Mouse (Mus musculus) hindbrain, embryonic 16.5 days (tissue): Measurements from ENCODE around the gene Pax8. TPM values are rescaled to one million over a fixed set of nuclear protein-coding genes. Genes with fewer than 3 reads are reported as not detected.

Experiments used
- ATAC-seq: fragments of 200-750 bp; cut with Nextera tagmentation; 2 replicates; pipeline ENCODE4 v1.8.0; 2017; ENCODE audit warnings: moderate TSS enrichment, moderate library complexity
- H3K27ac ChIP-seq: fragments of 300-500 bp; sonication (generic); 2 replicates; pipeline ENCODE4 v1.5.1; 2014; ENCODE audit warnings: low read depth, mild to moderate bottlenecking, control low read depth, low read length, moderate library complexity
- H3K27me3 ChIP-seq: fragments of 300-500 bp; sonication (generic); replicated peaks from 2 replicates; pipeline ENCODE4 v1.6.1; 2014; ENCODE audit warnings: low read length; ENCODE audit not compliant: control insufficient read depth, insufficient read depth
- H3K36me3 ChIP-seq: fragments of 300-500 bp; sonication (generic); 2 replicates; pipeline ENCODE4 v1.6.1; 2014; ENCODE audit warnings: mild to moderate bottlenecking, low read length, moderate library complexity, mixed read lengths; ENCODE audit not compliant: control insufficient read depth, insufficient read depth
- H3K4me1 ChIP-seq: fragments of 300-500 bp; sonication (generic); 2 replicates; pipeline ENCODE4 v1.6.1; 2014; ENCODE audit warnings: low read depth, low read length; ENCODE audit not compliant: control insufficient read depth, insufficient read depth
- H3K4me2 ChIP-seq: fragments of 300-500 bp; sonication (generic); 2 replicates; pipeline ENCODE4 v1.6.1; 2014; ENCODE audit warnings: mild to moderate bottlenecking, low read length, control low read depth, moderate library complexity
- H3K4me3 ChIP-seq: fragments of 300-500 bp; sonication (generic); 2 replicates; pipeline ENCODE4 v1.5.1; 2014; ENCODE audit warnings: mild to moderate bottlenecking, low read length, control low read depth, moderate library complexity
- H3K9ac ChIP-seq: fragments of 300-500 bp; sonication (generic); 2 replicates; pipeline ENCODE4 v1.6.1; 2014; ENCODE audit warnings: low read depth, mild to moderate bottlenecking, control low read depth, low read length, moderate library complexity
- H3K9me3 ChIP-seq: fragments of 300-500 bp; sonication (generic); 2 replicates; pipeline ENCODE4 v1.6.1; 2014; ENCODE audit warnings: mild to moderate bottlenecking, low read length, moderate library complexity; ENCODE audit not compliant: control insufficient read depth
- WGBS: fragments of 180-500 bp; shearing (Covaris S2); extraction: QIAGEN DNeasy Blood & Tissue Kit; methylation state at CpG from one replicate; pipeline ENCODE4 v1.1.7; 2014; 5-methylcytosine and 5-hydroxymethylcytosine counted together
- polyA plus RNA-seq: library from polyadenylated mRNA; unstranded; fragments of >200 nt; fragmentation: Nextera tagmentation; extraction: Ambion mirVana; gene quantifications from 2 replicates; pipeline ENCODE4 v1.2.1, GENCODE M21; 2015

Pax8 gene
- polyA plus RNA-seq, 1 experiment from 2014 or later = 24.0 TPM

DNA sequence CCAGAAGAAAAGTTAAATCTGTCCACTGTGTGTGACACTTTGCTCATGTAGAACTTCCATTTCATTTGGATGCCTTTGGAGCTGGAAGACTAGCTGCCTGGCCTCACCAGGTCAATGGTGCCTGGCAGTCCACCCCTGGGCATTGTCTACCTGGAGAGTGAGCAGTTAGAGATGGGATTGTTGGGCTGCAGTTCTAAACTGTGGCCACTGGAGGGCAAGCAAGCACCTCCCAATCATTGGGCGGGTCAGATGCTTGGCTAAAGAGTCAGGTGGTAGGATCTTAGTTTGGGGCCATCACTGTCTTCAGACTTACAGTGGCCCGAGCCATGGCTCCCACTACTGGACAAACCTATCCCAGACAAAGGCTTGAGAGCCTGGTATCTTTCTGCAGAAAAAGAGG lies 66.2 kb downstream of the Pax8 start:
- no peak overlapping the region for H3K27ac ChIP-seq
- H3K4me1 ChIP-seq = peaks cover 4% of the 10 kb centered on the region; the same call in 1 of the 2 replicates
- peak; percentile 55 for ATAC-seq

DNA sequence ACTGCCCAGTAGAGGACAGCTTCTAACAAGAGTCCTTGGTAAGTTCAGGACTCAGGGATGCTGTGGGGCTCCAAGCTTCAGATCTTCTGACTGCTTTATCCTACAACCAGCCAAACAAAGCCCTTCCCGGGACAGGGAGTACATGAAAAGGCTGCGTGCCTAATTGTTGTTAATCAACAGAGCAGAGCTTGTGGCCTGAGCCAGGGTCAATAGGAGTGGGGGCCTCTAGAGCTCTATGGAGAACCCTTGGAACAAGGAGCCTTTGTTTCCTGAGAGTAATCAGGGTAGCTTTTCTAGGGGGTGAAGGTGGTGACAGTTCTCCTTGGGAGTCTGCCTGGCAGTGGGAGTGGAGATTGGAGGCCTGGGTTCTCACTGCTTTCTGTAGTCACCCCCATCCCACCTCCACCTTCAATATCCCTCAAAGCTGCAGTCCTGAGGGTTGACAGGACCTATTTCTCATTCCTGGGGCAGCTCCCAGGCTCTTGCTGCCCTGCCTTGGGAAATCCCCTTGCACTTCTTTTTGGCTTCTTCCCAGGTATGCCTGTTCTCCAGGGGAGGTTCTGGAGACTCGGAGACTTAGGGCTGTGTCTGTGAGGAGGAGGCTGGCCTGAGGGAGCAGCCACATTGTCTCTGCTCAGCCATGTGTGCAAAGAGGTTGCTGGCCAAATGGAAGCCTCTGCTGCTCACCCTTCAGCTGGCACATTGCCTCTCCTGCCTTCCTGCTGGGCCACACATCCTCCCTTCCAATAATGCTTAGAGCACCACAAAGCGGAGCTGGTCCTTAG lies 67.5 kb downstream of the Pax8 start:
- H3K4me1 ChIP-seq = peaks cover 4% of the 10 kb centered on the region; the same call in 1 of the 2 replicates
- H3K4me3 ChIP-seq = no peak overlapping the region
- no peaks in the 10 kb centered on the region for H3K36me3 ChIP-seq
- no peaks in the 10 kb centered on the region for H3K9me3 ChIP-seq
- no peak overlapping the region for H3K27ac ChIP-seq
- H3K9ac ChIP-seq = no peak overlapping the region
- WGBS = 20% methylated on average over 4 of the region's 4 CpGs
- H3K4me2 ChIP-seq = no peak overlapping the region
- H3K27me3 ChIP-seq = no peaks in the 10 kb centered on the region
- ATAC-seq = peak; percentile 55

More for the DNA sequence above, 66.2 kb downstream of the Pax8 start:
- H3K27me3 ChIP-seq = no peaks in the 10 kb centered on the region
- H3K9ac ChIP-seq = no peak overlapping the region
- H3K4me3 ChIP-seq = no peak overlapping the region
- no peaks in the 10 kb centered on the region for H3K36me3 ChIP-seq
- H3K9me3 ChIP-seq = no peaks in the 10 kb centered on the region
- H3K4me2 ChIP-seq = no peak overlapping the region
- WGBS = 3% methylated on average over 2 of the region's 2 CpGs

- H3K4me1 ChIP-seq = peaks cover 4% of the 10 kb centered on the region; the same call in 1 of the 2 replicates
- WGBS = 10% methylated on average over 22 of the region's 23 CpGs
- peak; percentile 72 for ATAC-seq
- peak overlapping the region; percentile 31 for H3K4me3 ChIP-seq
- no peaks in the 10 kb centered on the region for H3K9me3 ChIP-seq
- H3K27ac ChIP-seq = no peak overlapping the region
- peak overlapping the region; percentile 19; the same call in 1 of the 2 replicates for H3K9ac ChIP-seq
- peak overlapping the region; percentile 71 for H3K4me2 ChIP-seq
- H3K27me3 ChIP-seq = no peaks in the 10 kb centered on the region
- no peaks in the 10 kb centered on the region for H3K36me3 ChIP-seq
Measured at GRCm38 (mm10) chr2:24405345-24406012, 69.9 kb downstream of the Pax8 start.

GRCm38 (mm10) chr2:24400711-24401110 lies 74.7 kb downstream of the Pax8 start:
- Histone ChIP-seq H3K4me2 (no peak overlapping the region), H3K4me3 (no peak overlapping the region), H3K9me3 (no peaks in the 10 kb centered on the region), H3K36me3 (no peaks in the 10 kb centered on the region), H3K9ac (no peak overlapping the region), H3K4me1 (no peaks in the 10 kb centered on the region), H3K27ac (no peak overlapping the region), H3K27me3 (no peaks in the 10 kb centered on the region)
- 85% methylated on average over 3 of the region's 3 CpGs for WGBS
- ATAC-seq = no peak

DNA sequence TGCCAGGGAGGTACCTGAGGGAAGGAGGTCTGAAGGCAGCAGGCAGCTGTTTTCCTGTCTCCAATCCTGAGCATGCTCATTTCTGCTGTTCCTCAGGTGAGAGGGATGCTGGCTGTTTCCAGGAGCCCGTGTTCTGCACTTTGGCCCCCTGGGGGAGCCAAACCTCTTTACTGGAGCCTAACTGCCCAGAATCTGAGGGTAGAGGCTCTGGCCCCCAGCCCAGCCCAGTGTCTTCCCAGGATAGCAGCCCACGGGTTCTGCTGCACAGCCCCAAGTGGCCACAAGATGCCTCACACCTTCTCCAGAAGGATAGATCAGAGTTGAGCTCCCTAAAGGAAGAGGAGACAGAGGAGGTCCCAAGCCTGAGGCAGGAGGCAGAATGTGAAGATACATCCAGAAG lies 78.3 kb downstream of the Pax8 start:
- no peak overlapping the region for H3K9ac ChIP-seq
- 19% methylated on average over 2 of the region's 2 CpGs for WGBS
- no peak overlapping the region for H3K27ac ChIP-seq
- H3K4me2 ChIP-seq = no peak overlapping the region
- H3K36me3 ChIP-seq = no peaks in the 10 kb centered on the region
- no peak for ATAC-seq
- no peaks in the 10 kb centered on the region for H3K27me3 ChIP-seq
- no peaks in the 10 kb centered on the region for H3K4me1 ChIP-seq
- no peak overlapping the region for H3K4me3 ChIP-seq
- H3K9me3 ChIP-seq = no peaks in the 10 kb centered on the region

DNA sequence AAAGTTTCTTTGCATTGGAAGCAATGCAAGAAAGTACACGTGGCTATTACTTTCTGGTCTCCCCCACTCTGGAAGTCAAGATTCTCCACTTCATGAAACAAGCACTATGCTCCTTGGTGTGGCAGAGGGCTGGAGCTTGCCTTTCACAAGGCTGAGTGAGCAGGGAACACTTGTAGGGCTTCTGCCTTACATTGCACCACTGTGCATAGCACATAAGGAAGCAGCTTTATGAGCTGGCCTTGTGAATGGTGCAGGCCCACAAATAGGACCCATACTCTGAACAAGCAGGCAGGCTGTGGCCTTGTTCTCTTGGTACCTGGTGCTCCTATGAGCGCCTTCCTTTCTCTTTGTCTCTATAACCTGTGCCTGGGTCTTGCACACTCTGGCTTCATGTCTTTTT lies 82.1 kb downstream of the Pax8 start:
- H3K9ac ChIP-seq = no peak overlapping the region
- no peak overlapping the region for H3K4me2 ChIP-seq
- no peak overlapping the region for H3K4me3 ChIP-seq
- no peaks in the 10 kb centered on the region for H3K4me1 ChIP-seq
- no peaks in the 10 kb centered on the region for H3K36me3 ChIP-seq
- H3K27ac ChIP-seq = no peak overlapping the region
- ATAC-seq = no peak
- WGBS = 84% methylated on average over 2 of the region's 2 CpGs
- no peaks in the 10 kb centered on the region for H3K9me3 ChIP-seq
- H3K27me3 ChIP-seq = no peaks in the 10 kb centered on the region

DNA sequence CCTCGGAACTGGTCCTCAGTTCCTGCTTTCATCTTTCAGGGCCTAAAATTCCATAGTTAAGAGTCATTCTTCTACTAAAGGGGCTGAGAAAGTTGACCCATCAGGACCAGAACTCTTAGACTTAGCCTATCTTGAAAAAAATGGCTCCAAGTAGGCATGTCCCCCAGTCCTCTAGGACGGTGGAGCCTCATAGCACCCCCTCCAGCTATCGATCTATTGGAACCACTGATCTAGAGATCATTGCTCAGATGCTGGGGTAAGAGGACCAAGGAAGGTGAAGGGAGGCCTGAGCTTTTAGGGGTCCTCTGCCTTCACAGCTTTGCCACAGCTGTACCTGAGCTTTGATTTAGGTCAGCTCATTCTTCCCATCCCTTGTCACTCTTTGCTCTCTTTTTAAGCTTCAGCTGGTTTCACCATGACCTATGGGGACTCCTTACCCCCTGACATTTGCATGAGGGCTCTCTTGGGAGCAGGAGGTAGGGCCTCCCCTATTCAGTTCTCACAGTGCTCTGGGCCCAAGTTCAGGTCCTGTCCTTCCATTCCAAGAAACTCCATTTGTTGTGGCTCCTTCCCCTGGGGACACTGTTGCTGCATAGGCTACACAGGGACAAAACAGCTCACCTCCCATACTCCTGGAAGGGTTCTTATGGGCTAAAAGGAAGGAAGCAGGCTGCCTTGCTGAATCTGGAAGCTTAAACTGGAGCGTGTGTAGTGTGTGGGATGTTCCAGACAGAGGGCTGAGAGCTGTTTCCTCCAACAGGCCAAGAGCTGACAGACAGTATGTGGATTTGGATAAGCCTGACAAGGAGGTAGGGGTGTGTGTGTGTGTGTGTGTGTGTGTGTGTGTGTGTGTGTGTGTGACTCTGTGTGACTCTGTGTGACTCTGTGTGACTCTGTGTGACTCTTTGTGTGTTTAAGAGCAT lies 87.8 kb downstream of the Pax8 start:
- H3K9me3 ChIP-seq = no peaks in the 10 kb centered on the region
- 88% methylated on average over 4 of the region's 4 CpGs for WGBS
- ATAC-seq = no peak

GRCm38 (mm10) chr2:24386964-24387320 lies 88.5 kb downstream of the Pax8 start:
- no peaks in the 10 kb centered on the region for H3K27me3 ChIP-seq
- H3K9ac ChIP-seq = no peak overlapping the region
- ATAC-seq = no peak
- WGBS = 85% methylated on average over 2 of the region's 2 CpGs
- no peak overlapping the region for H3K4me2 ChIP-seq
- H3K27ac ChIP-seq = no peak overlapping the region
- H3K4me1 ChIP-seq = no peaks in the 10 kb centered on the region
- H3K4me3 ChIP-seq = no peak overlapping the region
- no peaks in the 10 kb centered on the region for H3K9me3 ChIP-seq
- no peaks in the 10 kb centered on the region for H3K36me3 ChIP-seq

More for the DNA sequence above, 87.8 kb downstream of the Pax8 start:
- H3K9ac ChIP-seq = no peak overlapping the region
- H3K4me1 ChIP-seq = no peaks in the 10 kb centered on the region
- H3K27me3 ChIP-seq = no peaks in the 10 kb centered on the region
- H3K4me2 ChIP-seq = no peak overlapping the region
- H3K27ac ChIP-seq = no peak overlapping the region
- no peak overlapping the region for H3K4me3 ChIP-seq
- H3K36me3 ChIP-seq = no peaks in the 10 kb centered on the region
